Mouse (Mus musculus) lung, embryonic 16.5 days (tissue): ENCODE data around the gene Myef2. TPM values are rescaled to one million over a fixed set of nuclear protein-coding genes. Genes with fewer than 3 reads are reported as not detected.
A peak's percentile ranks its signal among the peaks of the same experiment; 100 is the strongest.

Source experiments
- ATAC-seq: fragments of 200-750 bp; cut with Nextera tagmentation; 2 replicates; pipeline ENCODE4 v1.8.0; 2017; ENCODE audit warnings: low read depth, mild to moderate bottlenecking, moderate library complexity
- H3K27ac ChIP-seq: fragments of 300-500 bp; sonication (generic); 2 replicates; pipeline ENCODE4 v1.5.1; 2014; ENCODE audit warnings: mild to moderate bottlenecking, control low read depth, low read length
- H3K27me3 ChIP-seq: fragments of 300-500 bp; sonication (generic); 2 replicates; pipeline ENCODE4 v1.6.1; 2014; ENCODE audit warnings: low read depth, low read length, mixed read lengths; ENCODE audit not compliant: control insufficient read depth, insufficient read depth
- H3K36me3 ChIP-seq: fragments of 300-500 bp; sonication (generic); 2 replicates; pipeline ENCODE4 v1.6.1; 2014; ENCODE audit warnings: low read length; ENCODE audit not compliant: control insufficient read depth, insufficient read depth
- H3K4me1 ChIP-seq: fragments of 300-500 bp; sonication (generic); replicated peaks from 2 replicates; pipeline ENCODE4 v1.6.1; 2014; ENCODE audit warnings: low read length, mixed read lengths; ENCODE audit not compliant: control insufficient read depth, insufficient read depth
- H3K4me2 ChIP-seq: fragments of 300-500 bp; sonication (generic); 2 replicates; pipeline ENCODE4 v1.6.1; 2014; ENCODE audit warnings: low read depth, low read length, control low read depth
- H3K4me3 ChIP-seq: fragments of 300-500 bp; sonication (generic); 2 replicates; pipeline ENCODE4 v1.5.1; 2014; ENCODE audit warnings: mild to moderate bottlenecking, low read length, control low read depth
- H3K9ac ChIP-seq: fragments of 300-500 bp; sonication (generic); 2 replicates; pipeline ENCODE4 v1.6.1; 2014; ENCODE audit warnings: low read length, control low read depth
- H3K9me3 ChIP-seq: fragments of 300-500 bp; sonication (generic); 2 replicates; pipeline ENCODE4 v1.6.1; 2016; ENCODE audit warnings: low read length; ENCODE audit not compliant: control insufficient read depth
- WGBS: fragments of 180-500 bp; shearing (Covaris S2); extraction: QIAGEN DNeasy Blood & Tissue Kit; methylation state at CpG from one replicate; pipeline ENCODE4 v1.1.7; 2014; 5-methylcytosine and 5-hydroxymethylcytosine counted together
- polyA plus RNA-seq: library from polyadenylated mRNA; unstranded; fragments of >200 nt; fragmentation: Nextera tagmentation; extraction: Ambion mirVana; gene quantifications from 2 replicates; pipeline ENCODE4 v1.2.1, GENCODE M21; 2015

Gene Myef2
- polyA plus RNA-seq, 1 experiment from 2014 or later: 93.8 TPM

DNA sequence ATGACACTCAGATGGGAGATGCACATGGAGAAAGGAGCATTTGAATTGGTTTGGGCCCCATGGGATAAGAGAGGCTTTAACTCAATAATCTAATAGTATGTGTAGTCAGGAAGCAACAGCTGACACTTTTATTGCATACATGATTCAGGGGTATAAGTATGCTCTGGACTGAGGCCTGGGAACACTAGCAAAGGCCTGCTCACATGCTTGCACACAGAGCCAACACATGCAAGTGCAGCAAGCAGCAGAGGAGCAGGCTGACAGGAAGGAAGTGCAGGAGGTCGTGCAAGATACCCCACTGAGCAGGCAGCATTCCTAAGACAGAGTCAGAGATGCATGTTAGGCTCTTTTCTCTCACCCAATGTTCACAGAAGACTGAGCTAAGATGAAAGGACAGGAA is 39.6 kb downstream of the Myef2 start:
- no peaks in the 10 kb centered on the region for H3K27me3 ChIP-seq
- H3K9me3 ChIP-seq: no peaks in the 10 kb centered on the region
- no peak for ATAC-seq
- 15% methylated on average over 1 of the region's 1 CpGs for WGBS
- H3K27ac ChIP-seq: no peak overlapping the region
- H3K36me3 ChIP-seq: peaks cover 5% of the 10 kb centered on the region; the same call in 1 of the 2 replicates
- no peak overlapping the region for H3K4me3 ChIP-seq
- H3K4me1 ChIP-seq: no peaks in the 10 kb centered on the region
- H3K9ac ChIP-seq: no peak overlapping the region
- H3K4me2 ChIP-seq: no peak overlapping the region

DNA sequence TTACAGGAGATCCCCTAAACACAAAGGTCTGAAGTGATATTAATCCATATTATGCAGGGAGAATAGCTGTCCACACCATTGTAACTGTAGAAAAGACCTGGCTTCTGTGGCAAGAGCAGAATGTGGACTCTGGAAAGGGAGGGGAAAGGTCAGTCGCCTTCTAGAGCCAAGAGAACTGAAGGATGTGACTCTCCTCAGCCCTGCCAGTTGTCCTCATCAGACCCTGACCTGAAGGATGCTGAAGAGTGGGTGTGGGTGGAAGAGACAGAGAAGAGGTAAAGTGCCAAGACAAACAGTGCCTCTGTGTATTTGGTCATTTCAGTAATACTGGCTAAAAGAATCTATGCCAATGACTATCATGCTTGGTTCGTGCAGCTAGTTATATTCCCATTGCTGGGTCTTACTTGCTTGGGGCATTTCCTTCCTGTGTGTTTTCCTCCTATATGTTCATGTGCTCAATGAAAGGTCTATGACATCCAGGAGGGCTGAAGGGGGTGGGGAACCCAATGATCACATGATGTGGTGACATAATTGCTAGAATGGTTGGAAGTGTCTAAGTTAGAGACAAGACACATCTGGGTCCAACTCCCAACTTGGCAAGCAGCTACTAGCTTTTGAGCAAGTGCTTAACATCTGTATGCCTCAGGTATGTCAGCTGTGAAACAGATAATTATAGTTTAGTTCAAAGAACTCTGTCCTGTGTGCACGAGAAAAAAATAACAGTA is 50.2 kb downstream of the Myef2 start:
- Histone ChIP-seq H3K27ac (no peak overlapping the region), H3K4me2 (no peak overlapping the region), H3K9me3 (no peaks in the 10 kb centered on the region), H3K9ac (no peak overlapping the region), H3K4me3 (no peak overlapping the region), H3K4me1 (no peaks in the 10 kb centered on the region), H3K36me3 (no peaks in the 10 kb centered on the region), H3K27me3 (no peaks in the 10 kb centered on the region)
- WGBS: 66% methylated on average over 3 of the region's 3 CpGs
- no peak for ATAC-seq

- 85% methylated on average over 12 of the region's 12 CpGs for WGBS
Observed at GRCm38 (mm10) chr2:125068696-125069095, 54.8 kb downstream of the Myef2 start.

GRCm38 (mm10) chr2:125067894-125068293 is 55.6 kb downstream of the Myef2 start, which contains the start of gene Slc24a5:
TSS of gene Slc24a5 (plus strand) at chr2:125068124.
- no peaks in the 10 kb centered on the region for H3K9me3 ChIP-seq
- ATAC-seq: 0 out of 2 replicates have a peak, but pooled peaks have one; percentile 41
- H3K4me3 ChIP-seq: no peak within 1 kb of the TSS
- H3K4me1 ChIP-seq: no peaks in the 10 kb centered on the region
- no peak within 1 kb of the TSS for H3K4me2 ChIP-seq
- no peak within 1 kb of the TSS for H3K27ac ChIP-seq
- no peaks in the 10 kb centered on the region for H3K36me3 ChIP-seq
- 44% methylated on average over 10 of the region's 10 CpGs for WGBS
- H3K27me3 ChIP-seq: no peaks in the 10 kb centered on the region
- no peak within 1 kb of the TSS for H3K9ac ChIP-seq

More at GRCm38 (mm10) chr2:125068696-125069095, 54.8 kb downstream of the Myef2 start:
- H3K36me3 ChIP-seq: no peaks in the 10 kb centered on the region
- H3K27ac ChIP-seq: no peak overlapping the region
- H3K4me2 ChIP-seq: no peak overlapping the region
- no peaks in the 10 kb centered on the region for H3K27me3 ChIP-seq
- no peaks in the 10 kb centered on the region for H3K9me3 ChIP-seq
- H3K4me1 ChIP-seq: no peaks in the 10 kb centered on the region
- H3K9ac ChIP-seq: no peak overlapping the region
- no peak for ATAC-seq
- no peak overlapping the region for H3K4me3 ChIP-seq

DNA sequence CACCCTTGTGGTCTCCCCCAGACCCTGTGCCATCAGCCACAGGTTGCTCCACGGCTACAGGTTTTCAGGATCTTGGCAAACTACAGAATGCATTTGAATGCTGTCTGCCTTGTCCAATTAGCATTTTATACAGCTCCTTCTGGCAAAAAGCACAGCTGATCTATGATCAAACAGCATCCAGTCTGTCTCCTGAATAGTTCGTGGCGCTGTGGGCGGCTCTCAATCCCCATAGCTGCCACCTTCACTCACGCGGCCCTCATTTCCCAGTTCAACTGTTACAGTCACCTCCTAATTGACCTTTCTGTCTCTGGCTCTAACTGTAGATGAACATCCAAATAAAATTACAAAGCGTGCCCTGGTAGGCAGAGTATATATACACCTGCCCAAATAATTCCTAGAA is 56.1 kb downstream of the Myef2 start:
- Histone ChIP-seq H3K27me3 (no peaks in the 10 kb centered on the region), H3K27ac (no peak overlapping the region), H3K9ac (no peak overlapping the region), H3K4me1 (no peaks in the 10 kb centered on the region), H3K4me2 (no peak overlapping the region), H3K9me3 (no peaks in the 10 kb centered on the region), H3K4me3 (no peak overlapping the region), H3K36me3 (no peaks in the 10 kb centered on the region)
- 85% methylated on average over 7 of the region's 7 CpGs for WGBS
- no peak for ATAC-seq

- WGBS: 47% methylated on average over 4 of the region's 4 CpGs
- no peak overlapping the region for H3K4me3 ChIP-seq
- ATAC-seq: no peak
Observed at GRCm38 (mm10) chr2:125062944-125063343, 60.5 kb downstream of the Myef2 start.

DNA sequence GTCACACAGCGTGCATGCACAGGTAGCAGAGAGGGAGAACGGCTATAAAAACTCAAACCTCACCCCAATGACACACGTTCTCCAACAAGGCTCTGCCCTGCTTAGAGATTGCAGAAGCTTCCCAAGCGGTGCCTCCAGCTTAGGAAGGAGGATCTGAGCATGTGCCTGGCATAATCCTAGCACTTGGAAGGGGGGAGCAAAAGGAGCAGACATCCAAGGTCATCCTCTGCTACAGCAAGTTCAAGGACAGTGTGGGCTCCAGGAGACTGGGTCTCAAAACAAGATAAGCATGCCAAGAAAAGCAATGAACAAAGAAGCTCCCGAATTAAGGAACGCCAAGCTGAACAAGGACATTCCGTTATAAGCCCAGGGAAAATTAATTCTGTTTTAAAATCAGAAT is 62.0 kb downstream of the Myef2 start:
- Histone ChIP-seq H3K27me3 (no peaks in the 10 kb centered on the region), H3K9ac (no peak overlapping the region), H3K9me3 (no peaks in the 10 kb centered on the region), H3K27ac (no peak overlapping the region), H3K4me1 (no peaks in the 10 kb centered on the region), H3K4me3 (no peak overlapping the region), H3K36me3 (no peaks in the 10 kb centered on the region), H3K4me2 (no peak overlapping the region)
- 83% methylated on average over 7 of the region's 7 CpGs for WGBS
- ATAC-seq: no peak

More at GRCm38 (mm10) chr2:125062944-125063343, 60.5 kb downstream of the Myef2 start:
- Histone ChIP-seq H3K27me3 (no peaks in the 10 kb centered on the region), H3K9me3 (no peaks in the 10 kb centered on the region), H3K4me2 (no peak overlapping the region), H3K4me1 (no peaks in the 10 kb centered on the region), H3K27ac (no peak overlapping the region), H3K36me3 (no peaks in the 10 kb centered on the region), H3K9ac (no peak overlapping the region)

- Histone ChIP-seq H3K27ac (no peak overlapping the region), H3K36me3 (no peaks in the 10 kb centered on the region), H3K9me3 (no peaks in the 10 kb centered on the region), H3K4me2 (no peak overlapping the region), H3K4me1 (no peaks in the 10 kb centered on the region), H3K4me3 (no peak overlapping the region), H3K27me3 (no peaks in the 10 kb centered on the region), H3K9ac (no peak overlapping the region)
- 23% methylated on average over 7 of the region's 7 CpGs for WGBS
- no peak; the same call in 1 of the 2 replicates for ATAC-seq
Observed at GRCm38 (mm10) chr2:125057250-125057815, 66.1 kb downstream of the Myef2 start.

GRCm38 (mm10) chr2:125055316-125055903 is 68.1 kb downstream of the Myef2 start:
- Histone ChIP-seq H3K36me3 (no peaks in the 10 kb centered on the region), H3K27ac (no peak overlapping the region), H3K4me3 (no peak overlapping the region), H3K27me3 (no peaks in the 10 kb centered on the region), H3K4me1 (no peaks in the 10 kb centered on the region), H3K4me2 (no peak overlapping the region), H3K9me3 (no peaks in the 10 kb centered on the region), H3K9ac (no peak overlapping the region)
- 69% methylated on average over 7 of the region's 7 CpGs for WGBS
- no peak for ATAC-seq
